Mouse (Mus musculus): ENCODE measurements around the gene Ifna4. TPM values are rescaled to one million over a fixed set of nuclear protein-coding genes. Genes with fewer than 3 reads are reported as not detected.

The Ifna4 gene
- polyA plus RNA-seq, 1 experiment from 2014 or later, result not detected

- Histone ChIP-seq H3K4me2 (replicated peaks) (peak overlapping the region; percentile 84), H3K36me3 (no peaks in the 10 kb centered on the region), H3K4me1 (peaks cover 12% of the 10 kb centered on the region; the same call in 1 of the 2 replicates), H3K9me3 (no peaks in the 10 kb centered on the region), H3K4me3 (peak overlapping the region; percentile 54), H3K27ac (replicated peaks) (no peak overlapping the region), H3K9ac (replicated peaks) (peak overlapping the region; percentile 39), H3K27me3 (0 out of 2 replicates have a peak, but pooled peaks cover 11% of the 10 kb centered on the region)
- 7% methylated on average over 31 of the region's 31 CpGs for WGBS
- peak; percentile 84 for ATAC-seq (replicated peaks)
Measured at GRCm38 (mm10) chr4:88867926-88868911, 26.6 kb downstream of the Ifna4 start.

- no peak overlapping the region for H3K4me2 ChIP-seq (replicated peaks)
- ATAC-seq (replicated peaks), result no peak
- no peak overlapping the region for H3K27ac ChIP-seq (replicated peaks)
- no peak overlapping the region for H3K4me3 ChIP-seq
- peaks cover 9% of the 10 kb centered on the region; the same call in 1 of the 2 replicates for H3K4me1 ChIP-seq
- no peaks in the 10 kb centered on the region for H3K9me3 ChIP-seq
- H3K36me3 ChIP-seq, result no peaks in the 10 kb centered on the region
- WGBS, result 3% methylated on average over 2 of the region's 2 CpGs
- H3K9ac ChIP-seq (replicated peaks), result no peak overlapping the region
- 0 out of 2 replicates have a peak, but pooled peaks cover 5% of the 10 kb centered on the region for H3K27me3 ChIP-seq
Measured at GRCm38 (mm10) chr4:88872691-88873090, 31.0 kb downstream of the Ifna4 start.

GRCm38 (mm10) chr4:88875435-88876095, 33.9 kb downstream of the Ifna4 start:
- 0 out of 2 replicates have a peak, but pooled peaks cover 3% of the 10 kb centered on the region for H3K27me3 ChIP-seq
- no peaks in the 10 kb centered on the region for H3K4me1 ChIP-seq
- no peaks in the 10 kb centered on the region for H3K36me3 ChIP-seq
- no peak overlapping the region for H3K4me3 ChIP-seq
- no peaks in the 10 kb centered on the region for H3K9me3 ChIP-seq
- no peak overlapping the region for H3K9ac ChIP-seq (replicated peaks)
- no peak; the same call in 1 of the 2 replicates for ATAC-seq (replicated peaks)
- H3K27ac ChIP-seq (replicated peaks), result no peak overlapping the region
- H3K4me2 ChIP-seq (replicated peaks), result no peak overlapping the region
- WGBS, result 65% methylated on average over 4 of the region's 4 CpGs

- no peak overlapping the region for H3K4me2 ChIP-seq (replicated peaks)
- H3K36me3 ChIP-seq, result no peaks in the 10 kb centered on the region
- no peak overlapping the region for H3K9ac ChIP-seq (replicated peaks)
- H3K27me3 ChIP-seq, result no peaks in the 10 kb centered on the region
- no peak for ATAC-seq (replicated peaks)
- no peak overlapping the region for H3K4me3 ChIP-seq
- 90% methylated on average over 4 of the region's 4 CpGs for WGBS
- H3K4me1 ChIP-seq, result no peaks in the 10 kb centered on the region
- no peaks in the 10 kb centered on the region for H3K9me3 ChIP-seq
- H3K27ac ChIP-seq (replicated peaks), result no peak overlapping the region
Measured at GRCm38 (mm10) chr4:88876520-88876919, 34.9 kb downstream of the Ifna4 start.

GRCm38 (mm10) chr4:88878246-88878645, 36.6 kb downstream of the Ifna4 start:
- 56% methylated on average over 10 of the region's 10 CpGs for WGBS

GRCm38 (mm10) chr4:88878772-88879171, 37.1 kb downstream of the Ifna4 start:
- H3K36me3 ChIP-seq, result no peaks in the 10 kb centered on the region
- ATAC-seq (replicated peaks), result no peak
- 70% methylated on average over 4 of the region's 4 CpGs for WGBS
- no peak overlapping the region for H3K9ac ChIP-seq (replicated peaks)
- no peak overlapping the region for H3K4me3 ChIP-seq
- no peak overlapping the region for H3K4me2 ChIP-seq (replicated peaks)
- no peaks in the 10 kb centered on the region for H3K27me3 ChIP-seq
- H3K4me1 ChIP-seq, result no peaks in the 10 kb centered on the region
- H3K9me3 ChIP-seq, result no peaks in the 10 kb centered on the region
- no peak overlapping the region for H3K27ac ChIP-seq (replicated peaks)

More at GRCm38 (mm10) chr4:88878246-88878645, 36.6 kb downstream of the Ifna4 start:
- no peak overlapping the region for H3K4me3 ChIP-seq
- H3K4me1 ChIP-seq, result no peaks in the 10 kb centered on the region
- no peaks in the 10 kb centered on the region for H3K27me3 ChIP-seq
- H3K4me2 ChIP-seq (replicated peaks), result no peak overlapping the region
- H3K27ac ChIP-seq (replicated peaks), result no peak overlapping the region
- no peaks in the 10 kb centered on the region for H3K36me3 ChIP-seq
- no peaks in the 10 kb centered on the region for H3K9me3 ChIP-seq
- H3K9ac ChIP-seq (replicated peaks), result no peak overlapping the region
- ATAC-seq (replicated peaks), result no peak

- no peak for ATAC-seq (replicated peaks)
- H3K27ac ChIP-seq (replicated peaks), result no peak within 1 kb of the TSS
- H3K4me1 ChIP-seq, result no peaks in the 10 kb centered on the region
- no peak within 1 kb of the TSS for H3K9ac ChIP-seq (replicated peaks)
- no peaks in the 10 kb centered on the region for H3K36me3 ChIP-seq
- no peaks in the 10 kb centered on the region for H3K9me3 ChIP-seq
- WGBS, result 83% methylated on average over 8 of the region's 8 CpGs
- H3K4me2 ChIP-seq (replicated peaks), result no peak within 1 kb of the TSS
- no peak within 1 kb of the TSS for H3K4me3 ChIP-seq
- no peaks in the 10 kb centered on the region for H3K27me3 ChIP-seq
Measured at GRCm38 (mm10) chr4:88880101-88880500, 38.4 kb downstream of the Ifna4 start, which contains the start of gene Ifne. TSS of gene Ifne (minus strand) at chr4:88880201.

GRCm38 (mm10) chr4:88888236-88888635, 46.6 kb downstream of the Ifna4 start:
- Histone ChIP-seq H3K4me3 (no peak overlapping the region), H3K27me3 (no peaks in the 10 kb centered on the region), H3K4me2 (replicated peaks) (no peak overlapping the region), H3K9me3 (no peaks in the 10 kb centered on the region), H3K27ac (replicated peaks) (no peak overlapping the region), H3K36me3 (no peaks in the 10 kb centered on the region), H3K4me1 (no peaks in the 10 kb centered on the region), H3K9ac (replicated peaks) (no peak overlapping the region)
- no peak for ATAC-seq (replicated peaks)

Other genes with a start within 250 kb of the Ifna4 start
- gene Ifna9, start 249.5 kb upstream of the Ifna4 start, polyA plus RNA-seq (2015; fragmentation: Nextera tagmentation; extraction: Ambion mirVana), result not detected in 2 replicates
- gene Ifna12, start 238.5 kb upstream of the Ifna4 start, polyA plus RNA-seq (2015; fragmentation: Nextera tagmentation; extraction: Ambion mirVana), result not detected in 2 replicates
- not detected in 2 replicates for gene C87499, start 207.4 kb upstream of the Ifna4 start, polyA plus RNA-seq (2015; fragmentation: Nextera tagmentation; extraction: Ambion mirVana)
- not detected in 2 replicates for gene Ifna13, start 197.4 kb upstream of the Ifna4 start, polyA plus RNA-seq (2015; fragmentation: Nextera tagmentation; extraction: Ambion mirVana)
- gene Ifna16, start 164.9 kb upstream of the Ifna4 start, polyA plus RNA-seq (2015; fragmentation: Nextera tagmentation; extraction: Ambion mirVana), result not detected in 2 replicates
- gene Ifna2, start 157.9 kb upstream of the Ifna4 start, polyA plus RNA-seq (2015; fragmentation: Nextera tagmentation; extraction: Ambion mirVana), result not detected in 2 replicates
- gene Ifnab, start 150.5 kb upstream of the Ifna4 start, polyA plus RNA-seq (2015; fragmentation: Nextera tagmentation; extraction: Ambion mirVana), result not detected in 2 replicates
- 1.6 and 2.3 TPM in 2 replicates for gene Gm26566, start 120.1 kb upstream of the Ifna4 start, polyA plus RNA-seq (2015; fragmentation: Nextera tagmentation; extraction: Ambion mirVana)
- gene Klhl9, start 119.4 kb upstream of the Ifna4 start, polyA plus RNA-seq (2015; fragmentation: Nextera tagmentation; extraction: Ambion mirVana), result 117 and 128 TPM in 2 replicates
- not detected in 2 replicates for gene Gm13271, start 87.0 kb upstream of the Ifna4 start, polyA plus RNA-seq (2015; fragmentation: Nextera tagmentation; extraction: Ambion mirVana)
- gene Gm13283, start 81.7 kb upstream of the Ifna4 start, polyA plus RNA-seq (2015; fragmentation: Nextera tagmentation; extraction: Ambion mirVana), result 0.14 TPM in 1 of 2 replicates, not detected in the other
- not detected in 2 replicates for gene Gm13290, start 68.0 kb upstream of the Ifna4 start, polyA plus RNA-seq (2015; fragmentation: Nextera tagmentation; extraction: Ambion mirVana)
- not detected in 2 replicates for gene Gm13289, start 64.9 kb upstream of the Ifna4 start, polyA plus RNA-seq (2015; fragmentation: Nextera tagmentation; extraction: Ambion mirVana)
- gene Gm13272, start 62.0 kb upstream of the Ifna4 start, polyA plus RNA-seq (2015; fragmentation: Nextera tagmentation; extraction: Ambion mirVana), result not detected in 2 replicates
- 0.20 TPM in 1 of 2 replicates, not detected in the other for gene Ifnz, start 59.7 kb upstream of the Ifna4 start, polyA plus RNA-seq (2015; fragmentation: Nextera tagmentation; extraction: Ambion mirVana)
- not detected in 2 replicates for gene Gm13276, start 56.2 kb upstream of the Ifna4 start, polyA plus RNA-seq (2015; fragmentation: Nextera tagmentation; extraction: Ambion mirVana)
- not detected in 2 replicates for gene Gm13277, start 53.2 kb upstream of the Ifna4 start, polyA plus RNA-seq (2015; fragmentation: Nextera tagmentation; extraction: Ambion mirVana)
- gene Gm13278, start 50.3 kb upstream of the Ifna4 start, polyA plus RNA-seq (2015; fragmentation: Nextera tagmentation; extraction: Ambion mirVana), result not detected in 2 replicates
- gene Gm13275, start 47.4 kb upstream of the Ifna4 start, polyA plus RNA-seq (2015; fragmentation: Nextera tagmentation; extraction: Ambion mirVana), result not detected in 2 replicates
- gene Gm13279, start 44.5 kb upstream of the Ifna4 start, polyA plus RNA-seq (2015; fragmentation: Nextera tagmentation; extraction: Ambion mirVana), result not detected in 2 replicates
- not detected in 2 replicates for gene Gm13285, start 42.2 kb upstream of the Ifna4 start, polyA plus RNA-seq (2015; fragmentation: Nextera tagmentation; extraction: Ambion mirVana)
- gene Gm13287, start 38.6 kb upstream of the Ifna4 start, polyA plus RNA-seq (2015; fragmentation: Nextera tagmentation; extraction: Ambion mirVana), result not detected in 2 replicates
- not detected in 2 replicates for gene Gm13288, start 36.3 kb upstream of the Ifna4 start, polyA plus RNA-seq (2015; fragmentation: Nextera tagmentation; extraction: Ambion mirVana)
- gene Ifna7, start 25.6 kb upstream of the Ifna4 start, polyA plus RNA-seq (2015; fragmentation: Nextera tagmentation; extraction: Ambion mirVana), result not detected in 2 replicates
- gene Ifna11, start 21.9 kb upstream of the Ifna4 start, polyA plus RNA-seq (2015; fragmentation: Nextera tagmentation; extraction: Ambion mirVana), result not detected in 2 replicates
- not detected in 2 replicates for gene Ifna6, start 14.4 kb upstream of the Ifna4 start, polyA plus RNA-seq (2015; fragmentation: Nextera tagmentation; extraction: Ambion mirVana)
- gene Ifna5, start 6.3 kb upstream of the Ifna4 start, polyA plus RNA-seq (2015; fragmentation: Nextera tagmentation; extraction: Ambion mirVana), result not detected in 2 replicates
- not detected in 2 replicates for gene Ifna1, start 8.2 kb downstream of the Ifna4 start, polyA plus RNA-seq (2015; fragmentation: Nextera tagmentation; extraction: Ambion mirVana)
- gene Ifne, start 38.3 kb downstream of the Ifna4 start, polyA plus RNA-seq (2015; fragmentation: Nextera tagmentation; extraction: Ambion mirVana), result not detected in 2 replicates

Data from forebrain, embryonic 15.5 days (tissue).